Mouse (Mus musculus) erythroblast, adult 5-6 weeks (primary cell): ENCODE measurements around the gene Acsm4. TPM values are rescaled to one million over a fixed set of nuclear protein-coding genes. Genes with fewer than 3 reads are reported as not detected.
A peak's percentile ranks its signal among the peaks of the same experiment; 100 is the strongest.
"Not testable (repeated sequence)": the region's sequence is repeated elsewhere in the genome, so short reads cannot be mapped to it uniquely, and the experiment has no call there.

ENCODE experiments used
- ATAC-seq: replicated peaks from 2 replicates; pipeline ENCODE4 v1.8.0; 2016; ENCODE audit warnings: moderate number of reproducible peaks, mild to moderate bottlenecking, moderate TSS enrichment, inconsistent platforms; ENCODE audit not compliant: poor library complexity, low FRiP score, severe bottlenecking
- total RNA-seq, 2 experiments: library from RNA; stranded (forward) in 1 of 2; stranded (reverse) in 1 of 2; fragments of 150-400 nt in 1 of 2; fragments of 200-764, 138-1000 nt in 1 of 2; gene quantifications; 2 replicates each; pipeline versions ENCODE4 v1.2.3 to v1.2.4; 2015 to 2017; ENCODE audit warnings: low replicate concordance in 2 of 2

Gene Acsm4
- total RNA-seq (2015; ENCODE audit: low replicate concordance) (not detected in 2 replicates), total RNA-seq (2017; ENCODE audit: low replicate concordance) (not detected in 2 replicates)

GRCm38 (mm10) chr7:119689726-119690125 is at the start of gene Acsm4:
Acsm4 (plus strand) TSS chr7:119690026.
- ATAC-seq, result no peak

- no peak for ATAC-seq
Observed at GRCm38 (mm10) chr7:119642307-119642706, 47.5 kb upstream of the Acsm4 start.

- ATAC-seq, result no peak
Observed at GRCm38 (mm10) chr7:119667893-119668292, 21.9 kb upstream of the Acsm4 start.

- no peak for ATAC-seq
Observed at GRCm38 (mm10) chr7:119670395-119670794, 19.4 kb upstream of the Acsm4 start.

- no peak for ATAC-seq
Observed at GRCm38 (mm10) chr7:119670925-119671324, 18.9 kb upstream of the Acsm4 start.

- 0 out of 2 replicates have a peak, but pooled peaks have one; percentile 52 for ATAC-seq
Observed at GRCm38 (mm10) chr7:119673465-119673864, 16.4 kb upstream of the Acsm4 start.

- ATAC-seq, result no peak
Observed at GRCm38 (mm10) chr7:119680107-119680506, 9.7 kb upstream of the Acsm4 start.

GRCm38 (mm10) chr7:119682699-119683098 is 7.1 kb upstream of the Acsm4 start:
- no peak for ATAC-seq

GRCm38 (mm10) chr7:119692302-119692701 is 2.5 kb downstream of the Acsm4 start:
- no peak for ATAC-seq

GRCm38 (mm10) chr7:119694926-119695325 is 5.1 kb downstream of the Acsm4 start:
- ATAC-seq, result no peak

- no peak for ATAC-seq
Observed at GRCm38 (mm10) chr7:119714111-119714510, 24.3 kb downstream of the Acsm4 start.

- ATAC-seq, result peak; percentile 88
Observed at GRCm38 (mm10) chr7:119720253-119720946, 30.6 kb downstream of the Acsm4 start, which contains the start of gene Thumpd1. Thumpd1 (minus strand) TSS chr7:119720798.

- peak; percentile 31; the same call in 1 of the 2 replicates for ATAC-seq
Observed at GRCm38 (mm10) chr7:119720947-119721310, 31.1 kb downstream of the Acsm4 start.

GRCm38 (mm10) chr7:119727621-119728020 is 37.8 kb downstream of the Acsm4 start:
- ATAC-seq, result no peak

GRCm38 (mm10) chr7:119731262-119731661 is 41.4 kb downstream of the Acsm4 start:
- ATAC-seq, result not testable (repeated sequence)

- ATAC-seq, result no peak
Observed at GRCm38 (mm10) chr7:119738877-119739276, 49.1 kb downstream of the Acsm4 start.

GRCm38 (mm10) chr7:119739798-119740468 is 50.1 kb downstream of the Acsm4 start:
- ATAC-seq, result 0 out of 2 replicates have a peak, but pooled peaks have one; percentile 39

GRCm38 (mm10) chr7:119744321-119744720 is 54.5 kb downstream of the Acsm4 start:
- no peak for ATAC-seq

GRCm38 (mm10) chr7:119745869-119746268 is 56.0 kb downstream of the Acsm4 start:
- no peak for ATAC-seq

- no peak for ATAC-seq
Observed at GRCm38 (mm10) chr7:119748761-119749160, 58.9 kb downstream of the Acsm4 start.

GRCm38 (mm10) chr7:119749942-119750341 is 60.1 kb downstream of the Acsm4 start:
- no peak for ATAC-seq
